Mouse (Mus musculus) neutrophil, adult 5-6 weeks (primary cell): Measurements from ENCODE around the gene Fam149a. TPM values are rescaled to one million over a fixed set of nuclear protein-coding genes. Genes with fewer than 3 reads are reported as not detected.
A peak's percentile ranks its signal among the peaks of the same experiment; 100 is the strongest.
"Not testable (repeated sequence)": the region's sequence is repeated elsewhere in the genome, so short reads cannot be mapped to it uniquely, and the experiment has no call there.

ENCODE experiments used
- ATAC-seq: fragments of 151-379, 151-347 bp; 2 replicates; pipeline ENCODE4 v1.8.0; 2017; ENCODE audit warnings: mild to moderate bottlenecking, moderate TSS enrichment; ENCODE audit not compliant: insufficient number of reproducible peaks, poor library complexity, low FRiP score, severe bottlenecking; ENCODE audit errors: extremely low read depth
- total RNA-seq: library from RNA; stranded (forward); fragments of 200-1000 nt; gene quantifications from 2 replicates; pipeline ENCODE4 v1.2.3, GENCODE M21; 2017

Fam149a gene
- total RNA-seq, 1 experiment from 2014 or later, result not detected

GRCm38 (mm10) chr8:45341630-45342628, 40.2 kb downstream of the Fam149a start:
- ATAC-seq, result no peak

- ATAC-seq, result no peak
Measured at GRCm38 (mm10) chr8:45333493-45333892, 48.6 kb downstream of the Fam149a start.

GRCm38 (mm10) chr8:45332685-45333409, 49.2 kb downstream of the Fam149a start, which contains the start of gene Cyp4v3:
Gene Cyp4v3 (minus strand): TSS chr8:45333216.
- ATAC-seq, result peak; percentile 88

GRCm38 (mm10) chr8:45330856-45331255, 51.2 kb downstream of the Fam149a start:
- no peak for ATAC-seq

- no peak for ATAC-seq
Measured at GRCm38 (mm10) chr8:45329206-45329980, 52.7 kb downstream of the Fam149a start.

- ATAC-seq, result not testable (repeated sequence)
Measured at GRCm38 (mm10) chr8:45327076-45327475, 55.0 kb downstream of the Fam149a start.

- ATAC-seq, result no peak
Measured at GRCm38 (mm10) chr8:45324151-45324550, 57.9 kb downstream of the Fam149a start.

GRCm38 (mm10) chr8:45321365-45321764, 60.7 kb downstream of the Fam149a start:
- ATAC-seq, result no peak

GRCm38 (mm10) chr8:45320930-45321329, 61.2 kb downstream of the Fam149a start:
- ATAC-seq, result no peak

- ATAC-seq, result no peak
Measured at GRCm38 (mm10) chr8:45310967-45311366, 71.1 kb downstream of the Fam149a start.

GRCm38 (mm10) chr8:45308366-45308765, 73.7 kb downstream of the Fam149a start, which contains the start of gene Gm45753:
Gene Gm45753 (minus strand): TSS chr8:45308466.
- ATAC-seq, result no peak

- no peak for ATAC-seq
Measured at GRCm38 (mm10) chr8:45305479-45305878, 76.6 kb downstream of the Fam149a start.

- no peak for ATAC-seq
Measured at GRCm38 (mm10) chr8:45304354-45304753, 77.7 kb downstream of the Fam149a start.

GRCm38 (mm10) chr8:45302390-45302789, 79.7 kb downstream of the Fam149a start:
- no peak for ATAC-seq

- ATAC-seq, result no peak
Measured at GRCm38 (mm10) chr8:45295276-45295675, 86.8 kb downstream of the Fam149a start.

GRCm38 (mm10) chr8:45294687-45295086, 87.4 kb downstream of the Fam149a start, which contains the start of gene Klkb1:
Gene Klkb1 (minus strand): TSS chr8:45294859.
- ATAC-seq, result no peak

- ATAC-seq, result no peak
Measured at GRCm38 (mm10) chr8:45291790-45292189, 90.3 kb downstream of the Fam149a start.
